Mouse (Mus musculus) ES-Bruce4 (cell line): ENCODE measurements around the gene Acta1.

Experiments
- CTCF ChIP-seq: IDR thresholded peaks from one replicate; pipeline ENCODE4 v1.8.1; 2011; ENCODE audit warnings: low read depth, low read length
- EP300 ChIP-seq: IDR thresholded peaks from 2 replicates; pipeline ENCODE4 v1.6.1; 2011; ENCODE audit warnings: low read depth, low read length; ENCODE audit not compliant: insufficient read depth
- POLR2A ChIP-seq: IDR thresholded peaks from one replicate; pipeline ENCODE4 v1.8.1; 2011; ENCODE audit warnings: low read length; ENCODE audit not compliant: insufficient read depth

DNA sequence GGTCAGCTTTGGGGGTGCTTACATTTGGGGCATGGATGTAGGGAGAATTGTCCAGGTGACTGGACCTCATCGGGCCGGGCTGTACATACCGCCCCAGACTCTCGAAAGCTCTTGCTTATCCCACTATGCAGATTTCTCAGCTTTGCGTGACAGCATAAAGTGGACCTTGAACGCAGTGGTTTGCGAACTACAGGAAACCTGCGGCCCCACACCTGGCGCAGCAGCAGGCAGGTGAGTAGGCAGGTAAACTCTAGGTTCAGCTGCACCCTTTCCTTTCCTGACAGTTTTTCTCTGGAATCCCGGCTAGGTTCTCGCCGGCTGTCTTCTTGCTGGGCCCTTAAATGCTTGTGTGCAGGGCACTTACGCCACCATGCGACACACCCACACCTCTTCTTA lies 1.8 kb upstream of the Acta1 start:
- TF ChIP-seq CTCF (no peak), EP300 (no peak), POLR2A (no peak)
